Mouse (Mus musculus): ENCODE measurements at regions not wholly inside any gene's neighbourhood (a gene's known extent, or its start where the extent isn't known, plus 50 kb on each side); places are given as distances from the start of the nearest gene placed in this dataset.
A peak's percentile ranks its signal among the peaks of the same experiment; 100 is the strongest.

- DNase-seq (ENCODE audit: low spot score in 2 of 2), result no peak
Measured at GRCm38 (mm10) chr10:19188082-19188742, 168.1 kb upstream of the Olig3 start.

DNA sequence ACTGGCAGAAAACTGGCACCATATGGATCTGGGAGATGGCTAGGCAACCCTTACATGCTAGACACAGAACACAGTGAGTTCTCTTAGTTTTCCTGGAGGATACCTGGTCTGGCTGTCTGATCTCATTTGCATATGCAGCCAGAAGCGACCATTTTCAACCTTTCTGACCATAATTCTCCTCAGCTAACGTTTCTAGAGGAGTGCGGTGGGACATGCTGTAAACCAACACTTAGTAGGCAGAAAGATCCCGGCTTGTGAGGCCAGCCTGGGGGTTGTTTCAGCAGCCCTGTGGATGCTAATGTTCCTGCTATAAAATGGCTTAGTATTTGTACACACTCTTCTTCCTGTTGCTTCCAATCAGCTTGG is 168.6 kb upstream of the Olig3 start:
- DNase-seq (ENCODE audit: low spot score in 2 of 2), result no peak

DNA sequence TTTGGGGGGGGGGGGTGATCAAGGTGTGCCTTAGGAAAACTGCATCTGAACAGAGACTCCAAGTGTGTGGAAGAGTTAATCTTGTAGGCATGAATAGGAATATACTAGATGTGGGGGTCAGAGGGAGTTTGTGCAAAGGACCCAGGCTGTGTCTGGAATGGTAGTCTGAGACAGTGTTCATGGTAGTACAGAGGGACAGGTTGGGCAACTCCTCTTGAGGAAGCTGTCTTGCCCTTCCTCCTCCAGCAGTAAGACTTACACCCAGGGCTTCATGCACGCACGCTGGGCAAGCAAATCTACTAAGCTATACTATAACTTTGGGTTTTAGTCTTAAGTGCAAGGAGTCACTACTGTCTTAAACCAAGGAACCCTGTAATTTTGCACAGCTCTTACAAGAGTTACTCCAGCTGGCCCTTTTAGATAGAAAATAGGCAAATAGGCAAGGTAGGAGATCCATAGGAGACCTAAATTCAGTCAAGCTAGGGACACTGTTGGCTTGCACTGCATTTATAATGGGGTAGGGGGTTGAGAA is 169.2 kb upstream of the Olig3 start:
- no peak for DNase-seq (ENCODE audit: low spot score in 2 of 2)

DNA sequence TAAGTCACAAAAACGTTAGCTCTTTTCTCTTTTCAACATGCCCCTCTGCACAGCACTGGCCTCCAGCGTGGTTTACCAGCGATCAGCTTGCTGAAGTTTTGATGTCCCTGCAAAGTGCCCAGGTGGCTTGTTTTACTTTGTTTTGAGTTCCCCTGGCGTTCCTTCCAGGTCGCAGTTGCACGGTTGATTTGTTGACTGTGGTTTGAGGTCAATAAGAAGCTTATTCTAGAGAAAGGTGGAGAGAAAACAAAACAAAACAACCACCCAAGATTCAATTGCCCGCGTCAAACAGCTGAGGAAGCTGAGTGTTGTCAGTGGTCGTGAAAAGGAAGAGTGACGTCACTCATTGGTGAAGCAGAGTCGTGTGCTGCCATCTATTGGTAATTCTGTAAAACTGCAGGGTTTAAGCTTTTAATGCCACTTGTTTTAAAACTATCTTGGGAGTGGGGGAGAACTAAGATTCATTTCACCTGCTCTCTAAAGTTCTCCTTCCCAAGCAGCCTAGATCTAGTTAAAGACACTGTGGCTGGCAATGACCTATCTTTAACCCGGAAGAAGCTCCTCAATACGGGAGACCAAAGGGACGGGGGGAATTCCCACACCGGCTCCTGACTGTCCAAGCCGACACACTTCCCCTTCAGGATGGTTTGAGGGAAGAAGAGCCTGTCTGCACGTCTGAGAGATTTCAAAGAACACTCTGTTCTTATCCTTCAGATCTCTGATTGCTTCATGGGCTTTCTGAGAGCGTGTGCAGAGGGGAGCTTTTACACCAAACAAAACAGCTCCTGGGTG is 170.3 kb upstream of the Olig3 start:
- peak in 1 of 2 experiments; percentile 25 for DNase-seq (ENCODE audit: low spot score in 2 of 2)

DNA sequence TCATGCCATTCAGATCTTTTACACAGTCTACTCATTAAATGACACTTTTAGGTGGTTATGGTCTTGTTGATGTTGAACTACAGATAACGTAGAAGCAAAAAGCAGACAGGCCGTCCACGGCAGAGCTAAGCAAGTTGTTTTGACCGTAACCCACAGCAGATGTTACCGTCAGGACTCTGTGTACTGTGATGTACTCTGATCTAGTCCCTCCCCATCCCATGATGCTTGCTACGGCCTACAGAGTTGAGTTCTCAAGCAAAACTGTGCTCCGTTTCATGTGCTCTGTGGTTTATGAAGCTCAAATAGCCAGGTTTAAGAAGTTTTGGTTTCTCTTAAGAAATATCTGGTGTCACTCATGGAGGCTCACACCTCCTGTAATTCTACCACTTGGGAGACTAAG is 169.4 kb upstream of the Tnfaip3 start:
- DNase-seq (ENCODE audit: low spot score in 2 of 2), result no peak

DNA sequence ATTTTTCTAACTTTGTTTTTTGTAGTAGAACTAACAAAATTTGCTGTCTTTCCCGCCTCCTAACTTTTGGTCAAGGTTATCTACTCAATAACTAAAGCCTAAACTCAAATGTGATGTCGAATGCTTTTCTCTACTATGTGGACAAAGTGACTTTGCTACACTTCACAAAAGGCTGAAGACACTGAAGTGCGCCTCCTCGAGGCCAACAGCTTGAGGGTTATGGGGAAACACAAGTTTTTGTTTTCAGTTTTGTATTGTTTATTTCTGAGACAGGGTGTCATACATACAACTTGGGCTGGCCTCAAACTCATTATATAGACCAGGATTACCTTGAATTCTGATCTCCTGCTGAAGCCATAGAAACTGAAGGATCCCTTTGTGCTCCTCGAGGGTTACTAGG is 162.4 kb upstream of the Tnfaip3 start:
- DNase-seq (ENCODE audit: low spot score in 2 of 2), result no peak

DNA sequence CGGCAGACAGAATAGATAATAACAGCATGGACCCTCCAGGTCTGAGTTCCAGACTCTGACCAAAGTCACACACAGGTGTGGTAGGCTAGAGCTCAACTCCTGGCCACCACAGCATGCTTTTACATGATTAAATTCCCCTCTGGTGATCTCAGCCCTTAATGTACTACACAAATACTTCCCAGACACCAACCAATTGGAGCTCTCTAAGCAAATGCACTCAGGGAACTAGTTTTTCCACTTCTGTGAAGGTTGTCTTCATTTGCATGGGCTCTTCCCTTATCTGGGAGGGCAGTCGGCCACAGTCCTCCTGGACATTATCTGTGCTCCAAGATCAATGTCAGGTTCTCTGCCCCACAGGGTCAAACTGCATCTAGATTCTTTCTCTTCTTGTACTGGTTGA is 162.0 kb upstream of the Tnfaip3 start:
- DNase-seq (ENCODE audit: low spot score in 2 of 2), result no peak

DNA sequence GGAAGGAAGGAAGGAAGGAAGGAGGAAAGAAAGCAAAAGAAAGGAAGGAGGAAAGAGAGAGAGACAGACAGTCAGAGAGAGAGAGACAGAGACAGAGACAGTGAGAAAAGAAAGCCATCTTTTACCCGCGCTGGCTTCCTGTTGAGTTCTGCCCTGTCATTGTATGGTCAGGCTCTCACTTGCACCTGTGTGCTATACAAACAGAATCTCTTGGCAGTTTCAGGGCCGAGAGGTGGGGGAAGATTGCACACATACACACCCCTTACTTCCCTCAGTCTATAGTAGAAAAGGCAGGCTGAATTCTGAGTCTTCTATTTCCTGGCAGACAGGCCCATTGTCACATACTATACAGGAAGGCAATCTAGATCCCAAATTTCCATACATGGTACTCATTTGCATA is 160.8 kb upstream of the Tnfaip3 start:
- DNase-seq (ENCODE audit: low spot score in 2 of 2), result no peak

GRCm38 (mm10) chr10:19171834-19172233 is 156.4 kb upstream of the Tnfaip3 start:
- no peak for DNase-seq (ENCODE audit: low spot score in 2 of 2)

GRCm38 (mm10) chr10:19170596-19170995 is 155.1 kb upstream of the Tnfaip3 start:
- DNase-seq (ENCODE audit: low spot score in 2 of 2), result no peak

DNA sequence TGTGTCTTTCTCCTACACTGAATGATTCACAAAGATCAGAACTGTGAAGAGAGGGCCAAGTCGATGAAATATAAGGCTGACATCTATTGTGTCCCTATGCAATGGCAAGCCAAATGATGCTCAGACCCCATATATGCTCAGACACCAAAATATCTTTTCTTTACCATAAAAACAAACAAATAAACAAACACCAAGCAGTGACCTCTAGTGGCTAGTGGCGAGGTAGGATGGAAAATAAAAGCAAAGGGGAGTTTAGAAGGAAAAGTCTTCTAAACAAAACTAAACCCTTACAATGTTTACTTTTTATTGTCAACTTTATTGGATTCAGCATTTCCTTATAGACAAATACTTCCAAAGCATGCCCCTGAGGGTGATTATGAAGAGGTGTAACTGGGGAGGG is 153.8 kb upstream of the Tnfaip3 start:
- no peak for DNase-seq (ENCODE audit: low spot score in 2 of 2)

DNA sequence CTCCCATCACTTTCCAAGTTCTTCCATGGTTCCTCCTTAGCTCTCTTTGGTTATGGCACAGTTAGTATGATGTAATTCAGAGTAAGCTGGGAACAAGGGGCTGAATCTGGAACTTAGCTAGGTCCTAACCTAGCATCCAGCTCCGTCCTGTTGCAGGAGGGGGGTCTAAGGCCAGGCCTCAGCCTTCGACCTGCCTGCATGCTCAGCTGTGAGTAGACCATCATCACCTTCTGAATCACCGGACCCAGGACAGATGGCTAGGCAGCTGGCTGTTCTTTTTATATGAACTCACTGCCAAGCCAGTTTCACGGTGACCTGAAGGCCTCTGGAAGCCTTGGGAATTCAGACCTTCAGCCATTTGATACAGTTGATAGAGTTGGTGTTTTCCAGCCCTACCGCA is 152.9 kb upstream of the Tnfaip3 start:
- no peak for DNase-seq (ENCODE audit: low spot score in 2 of 2)

DNA sequence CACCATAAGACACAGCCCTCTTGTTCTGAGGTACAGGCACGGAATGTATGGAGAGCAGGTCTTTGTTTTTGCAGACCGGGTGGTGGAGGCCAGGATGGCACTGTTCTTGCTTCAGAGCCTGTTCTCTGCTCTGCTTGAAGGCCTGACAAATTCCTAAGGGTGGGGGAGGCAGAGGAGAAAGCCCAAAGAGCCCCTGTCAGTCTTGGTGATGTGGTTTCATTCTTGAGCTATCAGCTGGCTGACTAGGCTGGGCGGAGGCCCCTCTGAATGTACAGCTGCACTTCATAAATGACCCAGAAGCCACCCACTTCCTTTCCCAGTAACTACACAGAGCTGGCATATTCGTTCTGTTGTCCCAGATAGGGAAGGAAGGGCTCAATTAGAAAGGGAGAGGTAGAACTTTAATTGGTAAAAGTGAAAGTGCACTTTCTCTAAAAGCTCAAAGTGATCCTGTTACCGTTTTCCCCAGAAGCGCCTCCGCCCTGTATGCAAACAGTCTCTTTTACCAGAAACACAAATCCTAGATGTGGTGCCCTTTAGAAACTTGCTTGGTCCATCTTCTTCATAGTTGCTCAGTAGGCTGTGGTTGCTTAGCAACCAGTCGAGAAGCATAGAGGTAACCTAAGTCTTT is 152.3 kb upstream of the Tnfaip3 start:
- no peak for DNase-seq (ENCODE audit: low spot score in 2 of 2)

GRCm38 (mm10) chr10:19167101-19167500 is 151.6 kb upstream of the Tnfaip3 start:
- no peak for DNase-seq (ENCODE audit: low spot score in 2 of 2)

- no peak for DNase-seq (ENCODE audit: low spot score in 2 of 2)
Measured at GRCm38 (mm10) chr10:19162104-19162503, 146.6 kb upstream of the Tnfaip3 start.

DNA sequence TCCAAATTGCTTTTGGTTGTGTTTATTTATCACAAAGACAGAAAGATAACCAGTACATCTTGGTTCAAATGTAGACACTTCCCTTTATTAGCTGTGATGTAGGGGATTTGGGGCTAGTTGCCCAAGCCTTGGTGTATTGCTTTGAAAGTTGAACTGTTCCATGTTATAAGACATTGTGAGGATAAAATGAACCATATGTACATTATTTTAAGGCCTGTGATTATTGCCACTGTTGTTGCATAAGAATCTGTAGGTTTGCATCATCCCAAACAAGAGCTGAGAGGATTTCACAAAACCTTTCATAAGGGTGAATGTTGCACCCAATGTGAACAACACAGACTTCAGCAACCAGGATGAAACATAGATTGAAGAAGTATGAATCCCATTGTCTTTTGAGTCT is 145.7 kb upstream of the Tnfaip3 start:
- DNase-seq (ENCODE audit: low spot score in 2 of 2), result no peak

GRCm38 (mm10) chr10:19154041-19154440 is 138.6 kb upstream of the Tnfaip3 start:
- no peak for DNase-seq (ENCODE audit: low spot score in 2 of 2)

GRCm38 (mm10) chr10:19152773-19153172 is 137.3 kb upstream of the Tnfaip3 start:
- DNase-seq (ENCODE audit: low spot score in 2 of 2), result no peak

DNA sequence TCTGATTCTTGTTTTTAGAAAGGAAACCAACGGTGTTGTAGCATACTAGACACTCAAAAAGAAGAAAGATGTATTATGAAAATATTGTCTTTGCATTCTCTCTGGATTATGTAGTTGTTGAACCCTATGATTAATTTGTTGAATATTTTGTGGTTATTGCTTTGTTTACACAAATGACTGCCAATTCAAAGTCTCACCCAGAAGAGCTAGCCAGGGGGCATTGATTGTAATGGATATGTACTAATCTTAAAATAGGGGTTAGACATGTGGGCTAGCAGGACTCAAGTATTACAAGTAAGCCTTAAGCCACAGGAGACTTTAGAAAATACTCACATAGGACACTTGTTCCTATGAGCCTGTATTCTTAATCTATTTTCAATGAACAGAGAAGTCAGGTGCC is 135.3 kb upstream of the Tnfaip3 start:
- no peak for DNase-seq (ENCODE audit: low spot score in 2 of 2)

GRCm38 (mm10) chr10:19150005-19150404 is 134.5 kb upstream of the Tnfaip3 start:
- DNase-seq (ENCODE audit: low spot score in 2 of 2), result no peak

DNA sequence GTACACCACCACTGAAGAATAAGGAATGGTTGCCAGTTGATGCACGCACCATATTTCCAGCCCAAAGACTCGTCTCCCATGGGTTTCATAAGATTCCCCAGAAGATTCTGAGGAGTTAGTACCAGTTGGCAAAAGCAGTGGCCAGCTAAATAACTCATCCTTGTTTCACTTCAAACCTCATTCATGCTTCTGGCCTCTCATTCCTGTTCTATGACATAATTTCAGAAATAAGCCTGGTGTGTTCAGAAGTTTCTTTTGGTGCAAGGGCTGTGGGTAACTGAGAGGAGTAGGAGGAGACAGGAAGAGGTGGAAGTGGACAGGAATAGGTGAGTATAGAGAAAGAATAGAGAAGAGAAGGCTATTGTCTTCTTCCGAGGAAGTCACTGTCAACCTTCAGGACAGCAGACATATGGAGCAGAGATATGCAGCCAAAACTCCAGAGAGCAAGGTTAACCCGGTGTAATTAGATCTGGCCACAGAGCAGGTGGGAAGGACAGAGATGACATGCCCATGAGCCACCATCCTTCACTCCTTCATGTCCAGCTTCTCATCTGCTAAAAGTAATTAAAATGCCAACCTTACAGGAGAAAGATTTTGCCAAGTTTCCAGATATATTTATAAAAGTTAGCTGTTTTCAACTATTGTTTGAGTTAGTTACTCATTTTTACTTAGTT is 133.9 kb upstream of the Tnfaip3 start:
- DNase-seq (ENCODE audit: low spot score in 2 of 2), result no peak

DNA sequence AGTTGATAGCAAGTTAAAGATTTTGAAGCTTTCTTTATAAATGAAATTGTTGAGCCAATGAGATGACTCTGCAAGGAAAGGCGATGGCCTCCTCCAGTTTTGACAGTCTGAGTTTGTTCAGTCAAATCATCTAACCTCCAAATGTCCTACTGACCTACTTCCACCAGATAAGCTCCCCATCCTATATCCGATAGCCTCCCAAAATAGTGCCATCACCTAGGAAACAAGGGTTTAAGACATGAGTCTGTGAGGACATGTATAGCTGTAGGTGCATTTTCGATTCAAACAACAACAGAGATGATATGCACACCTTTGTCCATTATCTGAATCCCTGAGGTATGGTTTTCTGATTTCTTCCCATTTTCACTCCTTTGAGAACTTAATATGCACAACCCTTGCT is 126.0 kb upstream of the Tnfaip3 start:
- no peak for DNase-seq (ENCODE audit: low spot score in 2 of 2)

Data from left cerebral cortex, adult 8-10 months (tissue).